Mouse (Mus musculus) hindbrain, embryonic 14.5 days (tissue): Measurements from ENCODE around the gene Defb22. TPM values are rescaled to one million over a fixed set of nuclear protein-coding genes. Genes with fewer than 3 reads are reported as not detected.

ENCODE experiments used
- ATAC-seq: fragments of 200-750 bp; cut with Nextera tagmentation; 2 replicates; pipeline ENCODE4 v1.8.0; 2017; ENCODE audit warnings: moderate number of reproducible peaks, mild to moderate bottlenecking, moderate TSS enrichment, moderate library complexity; ENCODE audit not compliant: low FRiP score
- DNase-seq: peaks from one replicate; pipeline ENCODE4 v3.0.0-alpha.2; 2015; ENCODE audit warnings: low spot score
- H3K27ac ChIP-seq: fragments of 300-500 bp; sonication (generic); 2 replicates; pipeline ENCODE4 v1.5.1; 2014; ENCODE audit warnings: mild to moderate bottlenecking, moderate library complexity
- H3K27me3 ChIP-seq: fragments of 300-500 bp; sonication (generic); 2 replicates; pipeline ENCODE4 v1.6.1; 2014; ENCODE audit warnings: mild to moderate bottlenecking, low read length, mixed read lengths; ENCODE audit not compliant: control insufficient read depth, insufficient read depth
- H3K36me3 ChIP-seq: fragments of 300-500 bp; sonication (generic); replicated peaks from 2 replicates; pipeline ENCODE4 v1.6.1; 2014; ENCODE audit not compliant: control insufficient read depth, insufficient read depth
- H3K4me1 ChIP-seq: fragments of 300-500 bp; sonication (generic); replicated peaks from 2 replicates; pipeline ENCODE4 v1.6.1; 2014; ENCODE audit warnings: antibody characterized with exemption, low read length, mixed read lengths; ENCODE audit not compliant: control insufficient read depth, insufficient read depth
- H3K4me2 ChIP-seq: fragments of 300-500 bp; sonication (generic); replicated peaks from 2 replicates; pipeline ENCODE4 v1.6.1; 2014; ENCODE audit warnings: mild to moderate bottlenecking, moderate library complexity
- H3K4me3 ChIP-seq: fragments of 300-500 bp; sonication (generic); replicated peaks from 2 replicates; pipeline ENCODE4 v1.5.1; 2014; ENCODE audit warnings: mild to moderate bottlenecking, low read length
- H3K9ac ChIP-seq: fragments of 300-500 bp; sonication (generic); 2 replicates; pipeline ENCODE4 v1.6.1; 2014
- H3K9me3 ChIP-seq: fragments of 300-500 bp; sonication (generic); 2 replicates; pipeline ENCODE4 v1.6.1; 2016; ENCODE audit warnings: low read length; ENCODE audit not compliant: control insufficient read depth
- WGBS: fragments of 180-500 bp; shearing (Covaris S2); extraction: QIAGEN DNeasy Blood & Tissue Kit; methylation state at CpG from one replicate; pipeline ENCODE4 v1.1.7; 2014; 5-methylcytosine and 5-hydroxymethylcytosine counted together
- polyA plus RNA-seq: library from polyadenylated mRNA; unstranded; fragments of >200 nt; fragmentation: Nextera tagmentation; extraction: Ambion mirVana; gene quantifications from 2 replicates; pipeline ENCODE4 v1.2.1, GENCODE M21; 2014

Gene Defb22
- polyA plus RNA-seq, 1 experiment from 2014 or later = not detected

DNA sequence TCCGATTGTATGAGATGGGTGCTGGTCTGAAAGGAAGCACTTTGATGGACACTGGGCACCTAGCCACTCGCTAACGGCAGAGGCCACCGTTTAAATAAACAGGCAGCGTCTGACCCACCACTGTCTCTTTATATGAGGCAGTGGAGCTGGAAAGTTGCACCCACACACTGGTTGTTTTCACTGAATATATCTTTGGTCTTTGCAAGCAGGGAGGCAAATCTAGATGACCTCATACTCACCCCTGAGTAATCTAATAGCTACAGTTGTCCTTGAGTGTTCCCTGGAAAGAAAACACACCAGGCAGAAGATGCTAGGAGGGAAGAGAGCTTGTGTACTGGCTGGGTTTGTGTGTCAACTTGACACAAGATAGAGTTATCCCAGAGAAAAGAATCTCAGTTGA is 42.5 kb downstream of the Defb22 start:
- no peaks in the 10 kb centered on the region for H3K9me3 ChIP-seq
- DNase-seq = no peak
- no peak overlapping the region for H3K4me2 ChIP-seq
- WGBS = 60% methylated on average over 5 of the region's 5 CpGs
- ATAC-seq = no peak
- no peaks in the 10 kb centered on the region for H3K36me3 ChIP-seq
- no peak overlapping the region for H3K9ac ChIP-seq
- no peaks in the 10 kb centered on the region for H3K4me1 ChIP-seq
- H3K27ac ChIP-seq = no peak overlapping the region
- no peaks in the 10 kb centered on the region for H3K27me3 ChIP-seq
- H3K4me3 ChIP-seq = no peak overlapping the region

DNA sequence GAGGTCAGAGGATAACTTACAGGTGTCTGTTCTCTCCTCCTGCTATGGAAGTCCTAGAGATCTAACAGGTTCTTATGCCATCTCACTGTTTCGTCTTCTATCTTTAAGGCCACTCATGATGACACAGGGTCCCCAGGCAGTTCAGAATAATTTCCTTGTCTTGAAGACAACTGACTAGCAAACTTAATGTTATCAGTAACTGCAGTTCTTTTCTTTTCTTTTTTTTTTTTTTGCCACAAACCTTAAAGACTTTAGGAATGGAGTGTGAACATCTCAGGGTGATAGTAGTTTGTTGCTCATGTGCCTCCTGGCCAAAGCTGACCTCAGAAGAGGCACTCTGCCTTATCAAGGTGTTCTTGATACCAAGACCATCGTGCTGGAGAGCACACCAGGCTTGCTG is 43.3 kb downstream of the Defb22 start:
- ATAC-seq (no peak), DNase-seq (no peak)
- no peak overlapping the region for H3K4me3 ChIP-seq
- no peak overlapping the region for H3K4me2 ChIP-seq
- no peaks in the 10 kb centered on the region for H3K9me3 ChIP-seq
- H3K27me3 ChIP-seq = no peaks in the 10 kb centered on the region
- no peak overlapping the region for H3K27ac ChIP-seq
- WGBS = 72% methylated on average over 2 of the region's 2 CpGs
- H3K4me1 ChIP-seq = no peaks in the 10 kb centered on the region
- H3K36me3 ChIP-seq = no peaks in the 10 kb centered on the region
- no peak overlapping the region for H3K9ac ChIP-seq

DNA sequence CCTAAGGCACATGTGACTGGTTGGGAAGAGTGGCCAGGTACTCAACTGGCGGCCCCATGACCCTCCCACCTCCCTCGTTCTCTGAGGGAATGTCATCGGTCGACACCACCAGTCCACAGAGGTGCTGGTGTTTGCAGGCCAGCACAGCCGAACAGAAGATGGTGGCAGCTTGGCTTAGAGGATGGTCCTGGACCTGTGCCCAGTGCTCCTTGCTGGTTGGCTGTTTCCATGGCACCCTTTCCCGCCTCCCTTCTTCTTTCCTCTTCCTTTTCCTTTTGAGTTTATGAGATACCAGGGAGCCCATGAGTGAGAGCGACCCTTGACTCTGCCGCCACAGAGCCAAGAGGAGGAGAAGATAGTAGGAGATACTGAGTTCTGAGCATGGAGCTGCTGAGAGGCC is 46.7 kb downstream of the Defb22 start:
- DNase-seq (no peak), ATAC-seq (no peak)
- Histone ChIP-seq H3K27me3 (no peaks in the 10 kb centered on the region), H3K36me3 (no peaks in the 10 kb centered on the region), H3K4me3 (no peak overlapping the region), H3K9me3 (no peaks in the 10 kb centered on the region), H3K4me2 (no peak overlapping the region), H3K9ac (no peak overlapping the region), H3K27ac (no peak overlapping the region), H3K4me1 (no peaks in the 10 kb centered on the region)
- WGBS = 91% methylated on average over 8 of the region's 8 CpGs

DNA sequence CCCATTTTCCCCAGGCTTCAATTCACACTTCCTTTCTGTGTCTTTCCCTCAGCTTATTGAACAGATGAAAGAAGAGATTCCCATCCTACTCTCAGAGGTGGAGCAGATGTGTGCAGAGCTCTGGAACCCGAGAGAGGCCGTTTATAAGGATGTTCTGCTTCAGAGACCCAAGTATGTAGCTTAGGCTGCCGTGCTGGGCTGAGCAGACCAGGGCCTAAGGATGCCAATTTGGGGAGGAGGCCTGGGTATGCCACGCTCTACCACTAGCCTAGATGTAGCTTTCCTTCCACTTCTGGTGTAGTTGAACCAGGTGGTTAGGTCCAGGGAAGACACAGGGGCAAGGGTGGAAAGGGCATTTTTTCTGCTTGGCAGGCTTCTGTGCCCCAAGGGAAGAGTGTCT is 47.6 kb downstream of the Defb22 start:
- ATAC-seq (no peak), DNase-seq (no peak)
- H3K27ac ChIP-seq = no peak overlapping the region
- no peak overlapping the region for H3K9ac ChIP-seq
- no peak overlapping the region for H3K4me3 ChIP-seq
- H3K4me2 ChIP-seq = no peak overlapping the region
- no peaks in the 10 kb centered on the region for H3K9me3 ChIP-seq
- whole genome bisulfite sequencing = 69% methylated on average over 4 of the region's 4 CpGs
- no peaks in the 10 kb centered on the region for H3K36me3 ChIP-seq
- H3K27me3 ChIP-seq = no peaks in the 10 kb centered on the region
- 0 out of 2 replicates have a peak, but pooled peaks cover 1% of the 10 kb centered on the region for H3K4me1 ChIP-seq

DNA sequence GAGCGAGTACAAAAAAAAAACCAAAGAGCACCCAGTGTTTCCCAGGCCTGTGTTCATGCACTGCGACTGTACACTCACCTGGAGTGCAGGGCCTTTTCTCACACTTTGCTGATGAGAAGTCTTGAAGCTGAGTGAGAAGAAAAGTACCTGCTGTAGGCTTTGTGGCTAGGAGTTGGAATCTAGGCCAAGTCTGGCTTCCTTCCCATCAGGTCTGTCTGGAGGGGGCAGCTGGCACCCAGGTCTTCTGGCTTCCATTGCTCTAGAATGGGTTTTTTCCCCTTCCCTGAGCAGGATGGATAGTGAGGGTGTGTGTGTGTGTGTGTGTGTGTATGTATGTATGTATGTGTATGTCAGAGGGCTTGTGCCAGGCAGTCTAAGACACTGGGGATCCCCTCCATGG is 50.1 kb downstream of the Defb22 start:
- no peaks in the 10 kb centered on the region for H3K27me3 ChIP-seq
- no peaks in the 10 kb centered on the region for H3K36me3 ChIP-seq
- H3K9me3 ChIP-seq = no peaks in the 10 kb centered on the region
- H3K4me3 ChIP-seq = no peak overlapping the region
- DNase-seq (no peak), ATAC-seq (no peak)
- H3K9ac ChIP-seq = no peak overlapping the region
- no peak overlapping the region for H3K4me2 ChIP-seq
- WGBS = 89% methylated on average over 2 of the region's 2 CpGs
- H3K27ac ChIP-seq = no peak overlapping the region
- 0 out of 2 replicates have a peak, but pooled peaks cover 12% of the 10 kb centered on the region for H3K4me1 ChIP-seq

DNA sequence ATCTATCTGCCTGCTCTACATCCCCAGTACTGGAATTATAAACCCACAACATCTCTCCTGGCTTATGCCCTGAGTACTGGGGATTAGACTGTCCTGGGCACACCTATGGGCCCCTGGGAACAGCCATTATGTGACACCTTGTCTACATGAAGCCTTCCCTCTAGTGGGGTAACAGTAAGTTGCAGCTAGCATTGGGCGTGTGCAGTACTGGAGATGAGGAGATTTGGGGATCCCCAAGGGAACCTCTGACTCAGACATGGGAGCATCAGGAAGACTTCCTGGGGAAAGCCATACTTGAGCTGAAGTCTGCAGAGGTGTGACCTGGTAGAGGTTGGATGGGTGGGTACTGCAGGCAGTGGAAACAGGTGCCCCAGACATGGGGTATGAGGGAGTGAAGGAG is 51.0 kb downstream of the Defb22 start:
- no peak overlapping the region for H3K27ac ChIP-seq
- H3K4me2 ChIP-seq = no peak overlapping the region
- no peak overlapping the region for H3K4me3 ChIP-seq
- no peak overlapping the region for H3K9ac ChIP-seq
- no peaks in the 10 kb centered on the region for H3K9me3 ChIP-seq
- ATAC-seq (no peak), DNase-seq (no peak)
- H3K36me3 ChIP-seq = no peaks in the 10 kb centered on the region
- H3K27me3 ChIP-seq = no peaks in the 10 kb centered on the region
- 83% methylated on average over 1 of the region's 1 CpGs for WGBS
- H3K4me1 ChIP-seq = 0 out of 2 replicates have a peak, but pooled peaks cover 12% of the 10 kb centered on the region

DNA sequence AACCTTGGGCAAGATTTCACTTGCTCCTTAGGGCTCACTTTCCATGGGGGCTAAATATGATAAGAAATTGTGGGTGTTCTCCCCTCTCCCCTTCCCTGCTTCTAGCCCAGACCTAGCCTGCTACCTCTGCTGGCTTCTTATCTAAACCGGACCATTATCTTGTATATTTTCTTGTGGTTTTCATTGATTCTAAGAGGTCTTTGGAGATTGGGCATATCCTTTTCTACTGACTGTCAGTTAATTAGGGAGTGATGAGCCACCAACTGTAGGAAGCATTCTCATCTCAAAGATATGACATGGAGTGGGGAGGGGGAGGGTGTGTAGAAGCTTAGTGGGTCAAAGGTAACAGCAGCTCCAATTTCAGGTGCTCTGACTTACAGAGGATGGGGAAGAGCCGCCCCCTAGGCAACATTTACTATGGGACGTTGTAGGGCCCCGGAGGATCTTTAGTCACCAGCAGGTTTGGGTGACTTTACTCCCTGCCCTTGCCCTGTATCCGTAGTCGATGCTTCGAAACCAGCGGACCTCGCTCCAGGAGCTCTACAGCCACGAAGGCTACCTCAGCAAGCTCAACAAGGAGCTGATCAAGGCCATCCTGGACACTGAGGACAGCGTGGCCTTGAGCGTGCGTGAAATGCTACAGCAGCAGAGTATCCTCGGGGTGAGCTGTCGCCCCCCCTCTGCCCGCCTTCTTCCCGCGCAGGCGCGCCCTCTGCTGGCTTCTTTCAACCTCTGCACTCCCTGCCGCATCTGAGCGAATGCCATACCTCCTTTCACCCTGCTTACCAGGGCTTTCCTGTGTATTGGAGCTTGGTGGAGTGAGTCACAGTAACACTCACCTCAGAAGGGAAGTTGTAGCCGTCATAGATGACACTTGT is 52.7 kb downstream of the Defb22 start:
- Histone ChIP-seq H3K27me3 (no peaks in the 10 kb centered on the region), H3K4me1 (0 out of 2 replicates have a peak, but pooled peaks cover 12% of the 10 kb centered on the region), H3K9ac (peak overlapping the region; percentile 51), H3K9me3 (no peaks in the 10 kb centered on the region), H3K4me2 (peak overlapping the region; percentile 58), H3K36me3 (no peaks in the 10 kb centered on the region), H3K27ac (no peak overlapping the region), H3K4me3 (peak overlapping the region; percentile 18)
- WGBS = 3% methylated on average over 23 of the region's 23 CpGs
- ATAC-seq = peak; percentile 87
- peak; percentile 91 for DNase-seq

DNA sequence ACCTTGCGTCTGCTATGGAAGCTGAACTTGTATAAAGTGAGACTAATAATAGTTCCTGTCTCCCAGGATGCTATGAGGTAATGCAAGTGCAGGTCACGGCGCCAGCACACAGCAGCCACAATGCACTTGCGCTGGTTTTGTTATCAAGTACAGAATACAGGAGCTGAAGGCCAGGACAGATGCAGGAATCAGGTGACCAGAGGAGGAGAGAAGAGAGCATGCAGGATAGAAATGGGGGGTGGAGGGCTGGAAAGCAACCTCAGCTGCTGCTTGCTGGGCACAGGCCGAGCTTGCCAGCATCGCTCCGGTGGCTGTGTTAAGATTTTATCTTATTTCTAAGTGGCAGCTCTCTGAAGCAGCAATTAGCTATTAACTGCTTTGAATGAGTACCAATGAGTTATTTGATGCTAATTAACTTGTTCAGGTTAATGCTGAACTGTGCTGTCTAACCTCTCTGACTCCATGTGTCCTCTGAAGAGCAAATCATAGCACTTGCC is 53.5 kb downstream of the Defb22 start:
- Histone ChIP-seq H3K27me3 (no peaks in the 10 kb centered on the region), H3K36me3 (no peaks in the 10 kb centered on the region), H3K9me3 (no peaks in the 10 kb centered on the region), H3K27ac (no peak overlapping the region), H3K4me2 (no peak overlapping the region), H3K4me3 (no peak overlapping the region), H3K9ac (no peak overlapping the region), H3K4me1 (0 out of 2 replicates have a peak, but pooled peaks cover 12% of the 10 kb centered on the region)
- no peak for ATAC-seq
- 75% methylated on average over 7 of the region's 7 CpGs for WGBS
- no peak for DNase-seq
